Mouse (Mus musculus): ENCODE measurements around the gene Gm21627.
"Not testable (repeated sequence)": the region's sequence is repeated elsewhere in the genome, so short reads cannot be mapped to it uniquely, and the experiment has no call there.

Gm21627 gene

DNA sequence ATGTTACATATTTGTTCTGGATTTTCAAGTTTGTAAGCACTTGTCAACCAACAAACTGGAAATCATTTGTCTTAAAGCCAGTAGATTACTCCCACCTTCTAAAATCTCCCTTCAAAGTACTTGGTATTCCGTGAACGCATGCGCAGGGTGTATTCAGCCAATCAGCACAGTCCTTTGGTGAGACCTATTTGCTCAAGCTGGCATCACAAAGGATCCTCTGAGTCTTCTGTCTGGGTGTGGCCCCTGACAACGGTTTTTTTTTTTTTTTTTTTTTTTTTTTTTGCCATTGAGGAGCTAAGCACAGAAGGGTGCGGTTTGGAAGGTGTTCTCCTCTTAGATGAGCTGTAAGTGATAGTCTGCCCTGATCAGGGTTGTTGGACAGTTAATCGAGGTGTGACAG, at the start of gene Gm21627:
Gene Gm21627, plus strand, starts transcription at position 301 of the 400 bp plus-strand sequence.
- DNase-seq = not testable (repeated sequence)
